23 mouse cellular contexts compared by ENCODE assay signal in the genomic region with DNA sequence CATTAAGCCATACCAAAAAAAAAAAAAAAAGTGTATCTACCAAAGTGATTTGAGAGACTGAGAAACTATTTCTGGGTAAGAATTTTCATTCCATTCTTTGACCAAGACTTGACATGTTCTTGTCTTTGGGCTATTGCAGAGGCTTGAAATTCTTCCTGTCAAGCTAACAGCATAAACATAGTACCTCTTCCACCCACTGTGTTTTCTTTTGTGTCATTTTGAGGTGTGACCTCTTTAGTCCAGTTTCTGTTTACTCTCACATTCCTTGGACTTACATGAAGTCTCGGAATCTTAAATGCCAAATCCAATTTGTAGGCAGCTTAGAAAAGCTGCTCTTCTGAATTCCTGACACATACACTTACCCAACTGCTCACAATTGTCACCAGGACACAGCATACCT.
A peak's percentile ranks its signal among the peaks of the same experiment; 100 is the strongest.
DNase-seq lines count a peak whose midpoint lies in the region; ATAC-seq and TF ChIP-seq lines count a peak whose summit lies in the region.
"Had no signal": no experiment of that assay in that cellular context is flagged by ENCODE, and none has a peak within 500 bp of the region (broad histone marks: within the 10 kb centered on the region; RNA-seq: fewer than 3 reads in every experiment).

No protein-coding gene starts in this region.

- peak; percentile 38 for ATAC-seq in lung, postnatal 0 days
- ATAC-seq in embryonic facial prominence, embryonic 14.5 days (ENCODE audit: low read depth): no peak
- ATAC-seq: forebrain, embryonic 14.5 days; forebrain, embryonic 16.5 days; Patski had no signal

- DNase-seq in lung, postnatal 0 days (ENCODE audit: low spot score): peak; percentile 22
- no peak for DNase-seq in lung, adult 2 months
- peak; percentile 66 for DNase-seq in Muller cell, postnatal 12 days (ENCODE audit: inconsistent ontology term)
- DNase-seq in R1 (ENCODE audit: low read depth, low spot score): peak; percentile 53
- peak; percentile 6 for DNase-seq in embryonic facial prominence, embryonic 14.5 days (ENCODE audit: low spot score)
- DNase-seq in left cerebral cortex, postnatal 4 days: no peak
- no peak for DNase-seq in left cerebral cortex, adult 11 months (ENCODE audit: low spot score)
- DNase-seq: adrenal gland, adult 2 months; adrenal gland, postnatal 10 days; adrenal gland, postnatal 25 days; cerebellum, adult 11-12 months; cerebellum, adult 2 months; cerebellum, adult 9-10 months; cerebellum, postnatal 10 days; cerebellum, postnatal 25 days had no signal

- TF ChIP-seq EP300 in lung, postnatal 0 days (IDR thresholded peaks at IDR 0.05): peak; percentile 78

- no peaks in the 10 kb centered on the region for H3K4me1 ChIP-seq in lung, postnatal 0 days (ENCODE audit: insufficient read depth, low read depth, low read length)
- H3K4me1 ChIP-seq in lung, adult 2 months (ENCODE audit: control insufficient read depth, insufficient read depth, low read length): no peaks in the 10 kb centered on the region
- H3K4me1 ChIP-seq in embryonic facial prominence, embryonic 14.5 days (ENCODE audit: control insufficient read depth, insufficient read depth, low read length): no peaks in the 10 kb centered on the region
- H3K4me1 ChIP-seq: embryonic facial prominence, embryonic 12.5 days; embryonic facial prominence, embryonic 15.5 days; forebrain, embryonic 10.5 days; forebrain, embryonic 12.5 days had no signal

- no peak for TF ChIP-seq CTCF in lung, postnatal 0 days (IDR thresholded peaks at IDR 0.05)
- no peak for TF ChIP-seq CTCF in lung, adult 2 months (IDR thresholded peaks at IDR 0.05; ENCODE audit: insufficient read depth, low read length)

- intact Hi-C loops in left cerebral cortex, postnatal 4 days (cut with DNase I): no loop called here

- no peak overlapping the region for H3K4me2 ChIP-seq in lung, postnatal 0 days (replicated peaks; ENCODE audit: low read depth, low read length)
- H3K4me2 ChIP-seq in embryonic facial prominence, embryonic 14.5 days (ENCODE audit: low read depth, low read length): no peak overlapping the region
- H3K4me2 ChIP-seq: embryonic facial prominence, embryonic 12.5 days; embryonic facial prominence, embryonic 15.5 days; forebrain, embryonic 12.5 days had no signal

- no peaks in the 10 kb centered on the region for H3K27me3 ChIP-seq in lung, postnatal 0 days (replicated peaks; ENCODE audit: insufficient read depth, low read length)
- no peaks in the 10 kb centered on the region for H3K27me3 ChIP-seq in embryonic facial prominence, embryonic 14.5 days (replicated peaks; ENCODE audit: control insufficient read depth, insufficient read depth, low read length)
- H3K27me3 ChIP-seq: embryonic facial prominence, embryonic 12.5 days; embryonic facial prominence, embryonic 15.5 days; forebrain, embryonic 12.5 days had no signal

- no peaks in the 10 kb centered on the region for H3K9me3 ChIP-seq in lung, postnatal 0 days (ENCODE audit: low read length)
- H3K9me3 ChIP-seq in embryonic facial prominence, embryonic 14.5 days (ENCODE audit: control insufficient read depth, low read length): no peaks in the 10 kb centered on the region
- H3K9me3 ChIP-seq: embryonic facial prominence, embryonic 12.5 days; embryonic facial prominence, embryonic 15.5 days; forebrain, embryonic 10.5 days; forebrain, embryonic 12.5 days had no signal

- H3K36me3 ChIP-seq in lung, postnatal 0 days (ENCODE audit: insufficient read depth, low read length): no peaks in the 10 kb centered on the region
- no peaks in the 10 kb centered on the region for H3K36me3 ChIP-seq in embryonic facial prominence, embryonic 14.5 days (ENCODE audit: control insufficient read depth, insufficient read depth, low read length)
- H3K36me3 ChIP-seq: embryonic facial prominence, embryonic 12.5 days; embryonic facial prominence, embryonic 15.5 days; forebrain, embryonic 10.5 days; forebrain, embryonic 12.5 days had no signal

- H3K4me3 ChIP-seq in lung, postnatal 0 days (ENCODE audit: low read depth, low read length): no peak overlapping the region
- H3K4me3 ChIP-seq in lung, adult 2 months (replicated peaks; ENCODE audit: extremely low read depth, low read depth, low read length): no peak overlapping the region
- H3K4me3 ChIP-seq in embryonic facial prominence, embryonic 14.5 days (ENCODE audit: low read depth, low read length): no peak overlapping the region
- H3K4me3 ChIP-seq: embryonic facial prominence, embryonic 12.5 days; embryonic facial prominence, embryonic 15.5 days; erythroblast, embryonic 14.5 days; forebrain, embryonic 10.5 days; forebrain, embryonic 12.5 days had no signal

- TF ChIP-seq POLR2A in lung, adult 2 months (IDR thresholded peaks at IDR 0.05; ENCODE audit: borderline replicate concordance, extremely low read depth, low read depth, low read length): no peak

- WGBS in lung, postnatal 0 days: 10% methylated on average over 1 of the region's 1 CpGs
- WGBS in lung, adult 2 months: 31% methylated on average over 1 of the region's 1 CpGs
- WGBS in embryonic facial prominence, embryonic 14.5 days: 45% methylated on average over 1 of the region's 1 CpGs

- no peak overlapping the region for H3K9ac ChIP-seq in lung, postnatal 0 days (replicated peaks; ENCODE audit: low read depth)
- H3K9ac ChIP-seq in embryonic facial prominence, embryonic 14.5 days (ENCODE audit: low read depth, low read length): no peak overlapping the region
- H3K9ac ChIP-seq: embryonic facial prominence, embryonic 12.5 days; embryonic facial prominence, embryonic 15.5 days; forebrain, embryonic 12.5 days had no signal

- no peak overlapping the region for H3K27ac ChIP-seq in lung, postnatal 0 days (ENCODE audit: low read length)
- H3K27ac ChIP-seq in embryonic facial prominence, embryonic 14.5 days (replicated peaks; ENCODE audit: low read depth, low read length): no peak overlapping the region
- H3K27ac ChIP-seq: embryonic facial prominence, embryonic 12.5 days; embryonic facial prominence, embryonic 15.5 days; forebrain, embryonic 10.5 days; forebrain, embryonic 12.5 days had no signal

Comparison
In these comparisons a context has a peak if more than half of its experiments do, and no peak if none do; other contexts are left out.
1. DNase-seq: peak in lung, postnatal 0 days (single experiment), Muller cell, postnatal 12 days (single experiment), R1 (single experiment) and embryonic facial prominence, embryonic 14.5 days (single experiment); none in lung, adult 2 months (single experiment), left cerebral cortex, postnatal 4 days (single experiment) and left cerebral cortex, adult 11 months (single experiment).